Mouse (Mus musculus) bone marrow macrophage, adult 2 months (primary cell): ENCODE measurements around the gene Dpp6.

Experiments used
- CTCF ChIP-seq: IDR thresholded peaks from 2 replicates; pipeline ENCODE4 v1.5.1; 2012; ENCODE audit warnings: low read depth, mild to moderate bottlenecking, low read length, moderate library complexity
- POLR2A ChIP-seq: IDR thresholded peaks from 2 replicates; pipeline ENCODE4 v1.6.1; 2012; ENCODE audit warnings: mild to moderate bottlenecking, low read depth, low read length, borderline replicate concordance

- no peak for TF ChIP-seq CTCF
- no peak for TF ChIP-seq POLR2A
Observed at GRCm38 (mm10) chr5:27518716-27519115, 701.7 kb downstream of the Dpp6 start.
